Mouse (Mus musculus): ENCODE measurements around the gene Rasal2.

The Rasal2 gene

GRCm38 (mm10) chr1:157439101-157439500 is 26.7 kb upstream of the Rasal2 start:
- DNase-seq: no peak

- no peak for DNase-seq
Observed at GRCm38 (mm10) chr1:157438290-157438689, 25.9 kb upstream of the Rasal2 start.

- DNase-seq: no peak
Observed at GRCm38 (mm10) chr1:157435926-157436325, 23.5 kb upstream of the Rasal2 start.

- no peak for DNase-seq
Observed at GRCm38 (mm10) chr1:157434404-157434803, 22.0 kb upstream of the Rasal2 start.

- DNase-seq: peak; percentile 17
Observed at GRCm38 (mm10) chr1:157433316-157433715, 20.9 kb upstream of the Rasal2 start.

- DNase-seq: no peak
Observed at GRCm38 (mm10) chr1:157428366-157428765, 16.0 kb upstream of the Rasal2 start.

GRCm38 (mm10) chr1:157427604-157428003 is 15.2 kb upstream of the Rasal2 start:
- no peak for DNase-seq

- no peak for DNase-seq
Observed at GRCm38 (mm10) chr1:157426933-157427332, 14.5 kb upstream of the Rasal2 start.

- DNase-seq: no peak
Observed at GRCm38 (mm10) chr1:157425741-157426427, 13.5 kb upstream of the Rasal2 start.

GRCm38 (mm10) chr1:157417861-157418260 is 5.5 kb upstream of the Rasal2 start:
- DNase-seq: no peak

GRCm38 (mm10) chr1:157417414-157417813 is 5.0 kb upstream of the Rasal2 start:
- DNase-seq: no peak

- DNase-seq: no peak
Observed at GRCm38 (mm10) chr1:157416628-157417027, 4.2 kb upstream of the Rasal2 start.

- DNase-seq: no peak
Observed at GRCm38 (mm10) chr1:157415771-157416170, 3.4 kb upstream of the Rasal2 start.

- peak; percentile 78 for DNase-seq
Observed at GRCm38 (mm10) chr1:157411711-157412380, 549 bp downstream of the Rasal2 start.

- no peak for DNase-seq
Observed at GRCm38 (mm10) chr1:157411341-157411710, 1.1 kb downstream of the Rasal2 start.

GRCm38 (mm10) chr1:157410937-157411336 is 1.5 kb downstream of the Rasal2 start:
- DNase-seq: no peak

GRCm38 (mm10) chr1:157409648-157410047 is 2.7 kb downstream of the Rasal2 start:
- no peak for DNase-seq

GRCm38 (mm10) chr1:157388027-157388426 is 24.4 kb downstream of the Rasal2 start:
- DNase-seq: no peak

- no peak for DNase-seq
Observed at GRCm38 (mm10) chr1:157380694-157381093, 31.7 kb downstream of the Rasal2 start.

- no peak for DNase-seq
Observed at GRCm38 (mm10) chr1:157370397-157370796, 42.0 kb downstream of the Rasal2 start.

- DNase-seq: no peak
Observed at GRCm38 (mm10) chr1:157368316-157368715, 44.1 kb downstream of the Rasal2 start.

GRCm38 (mm10) chr1:157346661-157347060 is 65.7 kb downstream of the Rasal2 start:
- DNase-seq: no peak

- peak; percentile 5 for DNase-seq
Observed at GRCm38 (mm10) chr1:157343519-157343918, 68.9 kb downstream of the Rasal2 start.

GRCm38 (mm10) chr1:157334834-157335233 is 77.6 kb downstream of the Rasal2 start:
- DNase-seq: no peak

GRCm38 (mm10) chr1:157328068-157328467 is 84.3 kb downstream of the Rasal2 start:
- DNase-seq: no peak
